Mouse (Mus musculus) stomach, postnatal 0 days (tissue): Measurements from ENCODE around the gene Abr. TPM values are rescaled to one million over a fixed set of nuclear protein-coding genes. Genes with fewer than 3 reads are reported as not detected.

Experiments used
- ATAC-seq: fragments of 200-750 bp; cut with Nextera tagmentation; 2 replicates; pipeline ENCODE4 v1.8.0; 2017; ENCODE audit not compliant: low FRiP score, low TSS enrichment
- DNase-seq: peaks from one replicate; pipeline ENCODE4 v3.0.0-alpha.2; 2016; ENCODE audit warnings: low spot score
- H3K27ac ChIP-seq: fragments of 300-500 bp; sonication (generic); replicated peaks from 2 replicates; pipeline ENCODE4 v1.5.1; 2014; ENCODE audit warnings: mild to moderate bottlenecking, control low read depth
- H3K27me3 ChIP-seq: fragments of 300-500 bp; sonication (generic); 2 replicates; pipeline ENCODE4 v1.6.1; 2014; ENCODE audit warnings: low read length; ENCODE audit not compliant: control insufficient read depth, insufficient read depth
- H3K36me3 ChIP-seq: fragments of 300-500 bp; sonication (generic); 2 replicates; pipeline ENCODE4 v1.6.1; 2014; ENCODE audit warnings: low read length, mixed read lengths; ENCODE audit not compliant: control insufficient read depth, insufficient read depth
- H3K4me1 ChIP-seq: fragments of 300-500 bp; sonication (generic); replicated peaks from 2 replicates; pipeline ENCODE4 v1.6.1; 2014; ENCODE audit warnings: antibody characterized with exemption; ENCODE audit not compliant: control insufficient read depth, insufficient read depth
- H3K4me2 ChIP-seq: fragments of 300-500 bp; sonication (generic); replicated peaks from 2 replicates; pipeline ENCODE4 v1.6.1; 2014; ENCODE audit warnings: low read depth, mild to moderate bottlenecking, control low read depth, moderate library complexity
- H3K4me3 ChIP-seq: fragments of 300-500 bp; sonication (generic); 2 replicates; pipeline ENCODE4 v1.5.1; 2014; ENCODE audit warnings: low read depth, low read length, control low read depth
- H3K9ac ChIP-seq: fragments of 300-500 bp; sonication (generic); 2 replicates; pipeline ENCODE4 v1.6.1; 2014; ENCODE audit warnings: mild to moderate bottlenecking, low read length, control low read depth, mixed read lengths
- H3K9me3 ChIP-seq: fragments of 300-500 bp; sonication (generic); 2 replicates; pipeline ENCODE4 v1.6.1; 2016; ENCODE audit warnings: low read length; ENCODE audit not compliant: control insufficient read depth
- CTCF ChIP-seq: IDR thresholded peaks from 2 replicates; pipeline ENCODE4 v1.5.1; 2016; ENCODE audit warnings: antibody characterized with exemption, low read depth, mild to moderate bottlenecking, moderate library complexity
- EP300 ChIP-seq: optimal IDR thresholded peaks from 2 replicates; pipeline ENCODE3; 2016; ENCODE audit warnings: antibody characterized with exemption
- WGBS: fragments of 180-500 bp; shearing (Covaris S2); extraction: QIAGEN DNeasy Blood & Tissue Kit; methylation state at CpG from one replicate; pipeline ENCODE4 v1.1.7; 2014; 5-methylcytosine and 5-hydroxymethylcytosine counted together
- polyA plus RNA-seq: library from polyadenylated mRNA; unstranded; fragments of >200 nt; fragmentation: Nextera tagmentation; extraction: Ambion mirVana; gene quantifications from 2 replicates; pipeline ENCODE4 v1.2.1, GENCODE M21; 2015

Abr gene
- polyA plus RNA-seq, 1 experiment from 2014 or later: 19.3 TPM

DNA sequence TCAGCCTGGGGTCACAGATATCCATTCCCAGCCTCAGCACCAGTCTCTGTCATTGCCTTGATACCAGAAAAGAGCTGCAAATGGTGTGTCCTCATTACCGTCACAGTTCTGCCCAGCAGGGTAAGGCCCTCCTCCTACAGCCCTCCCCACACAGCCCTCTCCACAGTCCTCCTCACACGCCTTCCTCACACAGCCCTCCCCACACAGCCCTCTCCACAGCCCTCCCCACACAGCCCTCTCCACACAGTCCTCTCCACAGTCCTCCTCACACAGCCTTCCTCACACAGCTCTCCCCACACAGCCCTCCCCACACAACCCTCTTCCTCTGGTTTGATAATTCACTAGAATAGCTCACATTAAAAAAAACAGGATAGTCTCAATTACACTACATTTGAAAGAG, 7.9 kb upstream of the Abr start:
- Histone ChIP-seq H3K4me2 (no peak overlapping the region), H3K36me3 (no peaks in the 10 kb centered on the region), H3K4me3 (no peak overlapping the region), H3K27ac (no peak overlapping the region), H3K9me3 (no peaks in the 10 kb centered on the region), H3K27me3 (no peaks in the 10 kb centered on the region), H3K9ac (no peak overlapping the region), H3K4me1 (no peaks in the 10 kb centered on the region)
- TF ChIP-seq CTCF: no peak
- no peak for TF ChIP-seq EP300
- ATAC-seq (no peak), DNase-seq (no peak)
- WGBS: 39% methylated on average over 2 of the region's 2 CpGs

DNA sequence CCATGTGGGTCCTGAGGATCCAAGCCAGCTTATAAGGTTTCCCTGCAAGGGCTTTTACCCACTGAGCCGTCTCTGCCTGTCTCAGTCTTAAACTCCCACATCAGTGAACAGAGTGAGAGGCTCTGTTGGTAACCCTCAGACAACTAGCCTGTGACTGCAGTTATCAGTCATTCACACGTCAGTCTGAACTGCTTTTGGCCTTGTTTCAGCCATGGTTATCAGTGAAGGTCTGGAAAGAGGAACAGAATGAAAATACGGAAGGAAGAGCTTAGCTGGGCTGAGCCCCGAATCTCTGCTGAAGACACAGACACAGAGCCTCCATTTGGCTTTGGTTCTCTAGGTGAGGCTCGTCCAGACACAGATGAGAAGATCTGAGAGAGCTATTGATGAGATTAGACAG, 6.5 kb upstream of the Abr start:
- Histone ChIP-seq H3K27ac (no peak overlapping the region), H3K4me2 (no peak overlapping the region), H3K27me3 (no peaks in the 10 kb centered on the region), H3K4me3 (no peak overlapping the region), H3K9ac (no peak overlapping the region), H3K4me1 (no peaks in the 10 kb centered on the region), H3K9me3 (no peaks in the 10 kb centered on the region), H3K36me3 (no peaks in the 10 kb centered on the region)
- DNase-seq (no peak), ATAC-seq (no peak)
- TF ChIP-seq CTCF (no peak), EP300 (no peak)
- WGBS: 69% methylated on average over 5 of the region's 5 CpGs

- no peak for ATAC-seq
Observed at GRCm38 (mm10) chr11:76624881-76625280, 2.8 kb upstream of the Abr start.

GRCm38 (mm10) chr11:76624071-76624470, 2.0 kb upstream of the Abr start:
- no peak for TF ChIP-seq CTCF
- TF ChIP-seq EP300: no peak
- Histone ChIP-seq H3K4me1 (no peaks in the 10 kb centered on the region), H3K9me3 (no peaks in the 10 kb centered on the region), H3K4me2 (peak overlapping the region; percentile 99), H3K9ac (no peak overlapping the region), H3K36me3 (no peaks in the 10 kb centered on the region), H3K27me3 (0 out of 2 replicates have a peak, but pooled peaks cover 2% of the 10 kb centered on the region), H3K4me3 (no peak overlapping the region; the same call in 1 of the 2 replicates), H3K27ac (no peak overlapping the region)
- no peak for ATAC-seq
- 71% methylated on average over 10 of the region's 10 CpGs for WGBS
- no peak for DNase-seq

More at GRCm38 (mm10) chr11:76624881-76625280, 2.8 kb upstream of the Abr start:
- H3K4me2 ChIP-seq: no peak overlapping the region
- H3K9ac ChIP-seq: no peak overlapping the region
- no peaks in the 10 kb centered on the region for H3K36me3 ChIP-seq
- no peaks in the 10 kb centered on the region for H3K4me1 ChIP-seq
- no peak overlapping the region for H3K27ac ChIP-seq
- WGBS: 79% methylated on average over 3 of the region's 3 CpGs
- 0 out of 2 replicates have a peak, but pooled peaks cover 2% of the 10 kb centered on the region for H3K27me3 ChIP-seq
- no peak overlapping the region for H3K4me3 ChIP-seq
- no peak for DNase-seq
- H3K9me3 ChIP-seq: no peaks in the 10 kb centered on the region
- TF ChIP-seq CTCF: no peak
- no peak for TF ChIP-seq EP300

DNA sequence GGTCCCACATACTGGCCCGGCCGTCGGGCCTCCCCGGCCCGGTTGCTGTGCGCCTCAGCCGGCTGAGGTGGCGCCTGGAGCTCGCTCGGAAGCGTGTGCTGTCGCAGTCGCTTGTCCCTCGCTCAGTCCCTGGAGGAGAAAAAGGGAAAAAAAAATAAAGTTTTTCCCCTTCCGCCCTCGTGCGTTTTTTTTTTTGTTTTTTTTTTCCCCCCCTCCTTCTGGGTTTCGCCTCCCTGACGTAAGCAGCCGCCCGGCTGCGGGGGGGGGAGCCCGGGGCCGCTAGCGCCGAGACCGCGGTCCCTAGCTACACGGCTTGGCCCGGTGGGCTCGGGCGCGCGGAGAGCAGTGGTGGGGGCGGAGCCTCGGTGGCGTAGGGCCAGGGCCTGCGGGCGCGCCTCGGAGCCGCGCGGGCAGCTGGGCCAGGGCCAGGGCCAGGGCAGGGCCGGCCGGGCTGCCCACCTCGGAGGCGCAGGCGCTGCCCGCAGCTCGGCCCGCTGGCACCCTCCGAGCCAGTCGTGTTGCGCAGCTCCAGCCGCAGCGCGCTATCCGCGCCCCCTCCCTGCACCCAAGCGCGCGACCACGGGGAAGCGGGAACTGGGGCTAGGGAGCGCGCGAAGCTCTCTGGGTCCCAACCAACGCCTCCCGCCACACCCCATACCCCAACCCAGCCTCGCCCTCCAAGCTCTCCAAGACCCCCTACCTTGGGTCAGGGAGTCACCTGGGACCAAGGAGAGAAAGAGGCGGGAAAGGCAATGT, 1.3 kb upstream of the Abr start:
- 0 out of 2 replicates have a peak, but pooled peaks cover 2% of the 10 kb centered on the region for H3K27me3 ChIP-seq
- peak overlapping the region; percentile 60 for H3K4me3 ChIP-seq
- ATAC-seq (peak; percentile 69), DNase-seq (peak; percentile 69)
- peak overlapping the region; percentile 54 for H3K9ac ChIP-seq
- no peaks in the 10 kb centered on the region for H3K4me1 ChIP-seq
- H3K4me2 ChIP-seq: peak overlapping the region; percentile 99
- no peaks in the 10 kb centered on the region for H3K36me3 ChIP-seq
- H3K27ac ChIP-seq: 0 out of 2 replicates have a peak overlapping the region, but pooled peaks have one; percentile 4
- WGBS: 3% methylated on average over 50 of the region's 72 CpGs
- H3K9me3 ChIP-seq: no peaks in the 10 kb centered on the region
- no peak for TF ChIP-seq EP300
- no peak for TF ChIP-seq CTCF

DNA sequence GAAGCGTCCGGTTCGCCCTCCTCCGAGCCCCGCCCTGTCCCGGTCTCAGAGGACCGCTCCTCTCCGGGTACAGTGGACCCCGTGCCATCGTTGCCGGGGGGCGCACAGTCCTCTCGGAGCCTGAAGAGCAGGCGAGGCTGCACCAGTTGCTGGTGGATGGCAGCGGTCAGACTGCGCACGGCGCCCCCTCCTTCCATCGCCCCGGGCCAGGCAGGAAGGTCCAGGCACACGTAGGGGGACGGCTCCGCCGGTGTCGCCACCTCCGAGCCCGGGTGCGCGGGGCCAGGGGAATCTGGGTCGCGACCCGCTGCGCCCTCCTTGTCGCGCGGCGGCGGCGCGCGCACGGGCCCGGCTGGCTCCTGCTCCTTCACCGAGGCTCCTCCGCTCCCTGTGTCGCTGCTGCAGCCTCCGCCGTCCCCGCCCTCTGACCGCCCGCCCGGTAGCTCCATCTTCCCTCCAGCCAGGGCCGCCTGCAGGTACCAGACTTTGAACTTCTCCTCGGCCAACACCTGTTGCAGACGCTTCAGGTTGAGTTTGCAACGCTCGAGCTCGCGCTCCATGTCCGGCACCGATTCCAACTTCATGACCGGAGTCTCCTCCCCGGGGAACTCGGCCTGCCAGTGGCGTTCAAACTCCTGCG, 572 bp upstream of the Abr start:
- Histone ChIP-seq H3K4me1 (no peaks in the 10 kb centered on the region), H3K36me3 (no peaks in the 10 kb centered on the region), H3K27ac (no peak overlapping the region), H3K27me3 (0 out of 2 replicates have a peak, but pooled peaks cover 2% of the 10 kb centered on the region), H3K4me3 (peak overlapping the region; percentile 60), H3K4me2 (peak overlapping the region; percentile 99), H3K9ac (peak overlapping the region; percentile 54), H3K9me3 (no peaks in the 10 kb centered on the region)
- no peak for TF ChIP-seq EP300
- 0 out of 2 replicates have a peak, but pooled peaks have one; percentile 0 for TF ChIP-seq CTCF
- peak; percentile 57 for ATAC-seq
- peak; percentile 67 for DNase-seq
- WGBS: under 1% methylated on average over 64 of the region's 66 CpGs
